Mouse (Mus musculus) gastrocnemius, postnatal 25 days (tissue): ENCODE data around the gene Arl5c. TPM values are rescaled to one million over a fixed set of nuclear protein-coding genes. Genes with fewer than 3 reads are reported as not detected.

Experiments used
- DNase-seq: peaks from one replicate; pipeline ENCODE4 v3.0.0; 2022
- total RNA-seq, 2 experiments: library from RNA; stranded (reverse); gene quantifications; 1 replicate in 1 of 2; 2 replicates in 1 of 2; pipeline ENCODE4 v1.2.3; 2021

The Arl5c gene
- total RNA-seq, 2 experiments from 2014 or later = 0.27 TPM; not detected in 1

DNA sequence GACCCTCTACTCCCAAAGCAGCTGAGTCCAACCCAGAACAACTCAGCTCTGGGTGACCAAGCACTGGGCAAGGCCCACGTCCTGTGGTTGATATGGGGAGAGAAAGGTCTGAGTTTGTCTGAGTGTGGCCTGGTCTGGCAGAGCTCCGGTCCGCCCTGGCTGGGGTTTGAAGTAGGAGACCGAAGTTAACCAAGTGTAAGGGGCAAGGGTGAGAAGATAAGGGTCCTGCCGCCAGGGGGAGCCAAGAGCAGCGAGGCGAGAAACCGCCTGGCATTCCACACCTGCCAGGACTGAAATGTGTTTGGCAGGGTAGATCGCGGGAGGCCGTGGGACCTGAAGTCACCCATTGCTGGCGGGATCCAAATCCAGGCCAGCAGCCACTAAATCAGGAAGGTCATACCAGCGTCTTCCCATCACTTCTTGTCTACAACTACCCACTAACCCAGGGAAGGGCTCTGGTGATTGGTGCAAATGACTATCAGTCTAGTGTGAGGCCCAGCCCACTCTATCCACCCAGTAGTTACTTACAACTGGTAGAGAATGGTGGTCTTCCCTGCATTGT lies 1.4 kb downstream of the Arl5c start:
- peak; percentile 76 for DNase-seq

- DNase-seq = peak; percentile 82
Measured at GRCm38 (mm10) chr11:97988530-97989096, 7.4 kb downstream of the Arl5c start.

DNA sequence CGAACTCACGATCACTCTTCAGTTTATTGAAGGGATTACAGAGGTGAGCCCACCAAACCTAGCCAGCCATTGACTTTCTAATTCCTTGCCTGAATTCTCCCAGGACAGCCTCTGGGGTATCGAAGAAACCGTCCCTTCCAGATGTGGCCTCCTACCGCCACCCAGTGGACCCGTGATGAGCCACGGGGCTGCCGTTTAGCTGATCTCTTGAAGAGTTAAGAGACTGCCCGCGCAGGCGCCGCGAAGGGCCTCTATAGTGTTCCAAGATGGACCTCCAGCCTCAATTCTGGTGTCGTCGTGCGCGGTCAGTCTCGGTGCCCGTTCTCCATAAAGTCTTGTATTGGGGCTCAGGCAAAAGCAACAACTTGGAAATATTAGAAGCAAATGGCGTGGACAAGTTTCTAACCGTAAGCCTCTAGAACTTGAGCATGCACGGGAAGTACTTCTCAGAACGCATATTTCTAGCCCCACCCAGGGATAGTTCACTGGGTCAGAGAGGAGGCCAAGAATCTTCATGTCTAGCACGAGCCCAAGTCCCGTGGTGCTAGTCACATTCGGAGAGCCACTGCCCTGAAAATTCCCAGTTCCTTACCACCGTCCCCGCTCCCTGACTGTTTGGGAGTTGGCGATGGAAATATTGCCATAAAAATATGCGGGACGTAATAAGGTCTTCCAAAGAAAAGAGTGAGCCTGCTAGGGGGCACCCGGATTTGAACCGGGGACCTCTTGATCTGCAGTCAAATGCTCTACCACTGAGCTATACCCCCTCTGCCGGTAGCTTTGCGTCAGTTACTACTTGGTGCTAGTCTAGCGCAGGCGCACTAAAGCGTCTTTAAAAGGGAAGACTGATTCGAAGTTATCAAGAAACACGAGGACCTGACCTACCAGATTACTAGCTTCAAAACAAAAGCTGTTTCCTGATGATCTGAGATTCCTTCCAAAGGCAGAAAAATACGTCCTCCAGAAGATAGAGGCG lies 8.1 kb downstream of the Arl5c start:
- DNase-seq = peak; percentile 90

DNA sequence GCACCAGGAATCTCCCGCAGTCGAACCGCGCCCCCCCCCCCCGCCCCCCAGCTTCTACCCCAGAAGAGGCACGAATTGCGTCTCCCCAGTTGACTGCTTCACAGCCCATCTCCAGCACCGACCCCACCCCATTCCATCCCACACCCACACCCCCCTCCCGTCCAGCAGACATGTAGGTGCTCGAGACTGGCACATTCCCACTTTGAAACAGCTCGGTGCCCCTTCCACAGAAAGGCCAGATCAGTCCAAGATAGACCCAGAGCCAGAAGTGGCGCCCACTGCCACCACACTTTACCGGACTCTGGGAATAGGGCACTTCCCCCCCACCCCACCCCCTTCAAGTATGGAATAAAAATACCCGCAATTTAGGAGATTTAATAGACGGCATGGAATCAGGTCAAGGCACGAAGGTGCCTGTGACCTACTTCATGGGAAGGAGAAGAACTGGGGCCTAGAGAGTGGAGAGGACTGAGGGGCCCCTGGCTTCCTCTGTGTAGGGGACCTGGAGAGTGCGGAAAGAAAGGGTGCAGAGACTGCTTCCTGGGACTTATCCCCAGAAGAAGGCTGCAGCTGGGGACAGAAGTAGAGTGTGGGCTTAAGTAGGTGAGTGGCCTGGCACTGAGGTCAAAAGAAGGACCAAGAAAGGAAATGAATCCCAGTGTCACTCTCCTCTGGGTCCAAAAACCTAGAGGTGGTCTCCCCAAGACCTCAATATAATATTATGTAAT lies 9.1 kb downstream of the Arl5c start:
- DNase-seq = no peak

- DNase-seq = no peak
Measured at GRCm38 (mm10) chr11:97985727-97986677, 10.0 kb downstream of the Arl5c start, which contains the start of gene Plxdc1. Gene Plxdc1 (minus strand): TSS chr11:97986444.

- DNase-seq = no peak
Measured at GRCm38 (mm10) chr11:97983983-97984382, 12.0 kb downstream of the Arl5c start.

GRCm38 (mm10) chr11:97983506-97983905 lies 12.5 kb downstream of the Arl5c start:
- DNase-seq = no peak

DNA sequence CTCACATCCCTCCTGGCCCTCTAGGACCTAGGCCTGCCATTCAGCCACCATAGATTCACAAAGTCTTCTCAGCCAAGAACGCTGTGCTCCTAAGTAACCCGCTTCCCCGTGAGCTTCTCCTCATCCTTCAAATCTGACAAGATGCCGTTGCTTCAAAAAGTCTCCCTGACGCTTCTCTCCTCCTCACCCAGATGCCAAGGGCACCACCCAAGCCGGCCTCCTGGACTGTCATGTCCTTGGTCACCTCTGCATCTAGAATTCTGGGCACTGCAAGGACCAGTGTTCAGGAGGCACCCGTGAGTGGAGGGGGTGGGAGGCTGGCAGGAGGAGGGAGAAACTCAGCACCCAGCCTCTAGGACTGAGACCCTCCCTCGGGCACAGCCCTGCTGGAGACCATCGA lies 13.3 kb downstream of the Arl5c start:
- DNase-seq = no peak

DNA sequence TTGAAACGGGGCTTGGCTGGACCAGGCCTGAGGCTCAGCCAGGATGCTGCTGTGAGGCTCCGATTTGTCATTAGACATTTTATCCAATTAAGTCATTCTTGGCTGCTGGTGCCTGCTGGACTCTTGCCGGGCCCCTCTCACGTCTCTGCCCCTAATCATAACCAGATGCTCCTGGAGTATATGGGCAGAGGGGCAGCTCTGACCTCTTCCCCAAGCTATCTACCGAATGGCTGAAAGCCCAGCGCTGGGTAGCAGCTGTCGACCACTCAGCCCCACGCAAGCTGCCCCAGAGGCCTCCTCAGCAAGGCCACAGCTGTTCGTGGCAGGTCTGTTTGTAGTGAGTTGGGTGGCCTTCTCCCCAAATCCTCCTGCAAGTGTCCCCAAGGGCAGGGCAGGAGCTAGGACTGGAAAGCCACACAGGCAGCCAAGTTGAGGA lies 15.4 kb downstream of the Arl5c start:
- DNase-seq = peak; percentile 80

GRCm38 (mm10) chr11:97979824-97980495 lies 16.0 kb downstream of the Arl5c start:
- no peak for DNase-seq

GRCm38 (mm10) chr11:97978392-97978791 lies 17.6 kb downstream of the Arl5c start:
- DNase-seq = no peak

GRCm38 (mm10) chr11:97977797-97978196 lies 18.2 kb downstream of the Arl5c start:
- DNase-seq = no peak

DNA sequence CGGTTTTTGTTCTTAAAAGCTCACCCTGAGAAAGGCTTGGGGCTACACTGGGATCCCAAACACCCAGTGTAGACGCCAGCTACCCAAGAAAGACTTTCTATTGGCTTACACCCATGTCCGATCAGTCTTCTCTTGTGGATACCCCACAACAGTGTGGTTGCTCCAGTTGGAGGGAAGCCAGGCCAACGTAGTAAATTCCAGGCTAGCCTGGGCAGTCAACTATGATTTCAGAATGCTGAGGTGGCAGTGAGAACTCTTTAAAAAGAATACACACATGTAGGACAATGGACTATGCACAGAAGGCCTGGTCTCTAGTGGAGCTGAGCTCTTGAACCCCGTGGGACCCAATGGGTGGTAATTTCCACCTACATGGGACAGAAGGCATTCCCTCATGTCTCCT lies 21.2 kb downstream of the Arl5c start:
- DNase-seq = no peak

DNA sequence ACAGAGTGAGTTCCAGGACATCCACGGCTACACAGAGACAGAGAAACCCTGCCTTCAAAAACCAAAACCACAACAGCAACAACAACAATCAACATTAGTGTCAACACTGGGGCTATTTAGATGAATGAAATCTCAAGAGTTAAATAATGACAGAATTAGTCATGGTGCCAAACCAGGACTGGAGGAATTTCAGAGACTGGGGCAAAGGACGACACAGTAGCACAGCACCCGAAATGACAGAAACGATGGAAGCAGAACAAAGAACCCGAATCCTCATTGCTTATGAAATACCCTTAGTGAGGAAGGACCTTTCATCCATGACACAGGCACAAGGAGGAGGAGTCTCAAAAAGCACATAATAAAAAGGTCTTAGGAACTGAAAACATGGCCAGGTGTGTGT lies 21.8 kb downstream of the Arl5c start:
- no peak for DNase-seq

DNA sequence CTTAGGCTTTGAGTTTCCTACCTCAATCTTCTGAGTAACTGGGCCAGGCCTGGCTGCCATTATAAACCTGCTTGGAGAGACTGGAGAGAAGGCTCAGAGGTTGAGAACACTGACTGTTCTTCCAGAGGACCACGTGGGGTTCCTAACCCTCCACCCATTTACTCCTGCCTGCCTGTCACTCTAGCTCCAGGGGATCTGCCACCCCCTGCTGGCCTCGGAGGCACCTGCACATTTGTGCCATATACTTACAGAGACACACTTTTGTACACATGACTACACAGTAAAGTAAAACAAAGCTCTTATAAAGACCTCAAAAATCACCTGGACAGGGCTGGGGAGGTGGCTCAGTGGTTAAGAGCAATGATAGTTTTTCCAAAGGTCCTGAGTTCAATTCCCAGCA lies 23.5 kb downstream of the Arl5c start:
- no peak for DNase-seq

GRCm38 (mm10) chr11:97971232-97971631 lies 24.7 kb downstream of the Arl5c start:
- peak; percentile 86 for DNase-seq

- DNase-seq = no peak
Measured at GRCm38 (mm10) chr11:97970771-97971170, 25.2 kb downstream of the Arl5c start.

GRCm38 (mm10) chr11:97968385-97968784 lies 27.6 kb downstream of the Arl5c start:
- DNase-seq = no peak

- no peak for DNase-seq
Measured at GRCm38 (mm10) chr11:97967114-97967513, 28.9 kb downstream of the Arl5c start.

- DNase-seq = no peak
Measured at GRCm38 (mm10) chr11:97960907-97961306, 35.1 kb downstream of the Arl5c start.

GRCm38 (mm10) chr11:97959300-97959680 lies 36.7 kb downstream of the Arl5c start:
- no peak for DNase-seq
